Mouse (Mus musculus) ES-Bruce4 (cell line): ENCODE measurements at regions not wholly inside any gene's neighbourhood (a gene's known extent, or its start where the extent isn't known, plus 50 kb on each side); places are given as distances from the start of the nearest gene placed in this dataset.

ENCODE experiments used
- H3K27ac ChIP-seq: 2 replicates; pipeline ENCODE4 v1.5.1; 2012; ENCODE audit warnings: low read length, inconsistent platforms; ENCODE audit not compliant: insufficient read depth
- H3K27me3 ChIP-seq: 2 replicates; pipeline ENCODE4 v1.6.1; 2012; ENCODE audit warnings: mild to moderate bottlenecking, low read length, inconsistent platforms; ENCODE audit not compliant: control insufficient read depth, poor library complexity, insufficient read depth, severe bottlenecking
- H3K36me3 ChIP-seq: 2 replicates; pipeline ENCODE4 v1.6.1; 2012; ENCODE audit warnings: inconsistent platforms, mild to moderate bottlenecking, low read length, moderate library complexity; ENCODE audit not compliant: control insufficient read depth, poor library complexity, insufficient read depth, severe bottlenecking
- H3K4me1 ChIP-seq: one replicate; pipeline ENCODE4 v1.8.1; 2011; ENCODE audit warnings: low read length; ENCODE audit not compliant: control insufficient read depth, insufficient read depth
- H3K4me3 ChIP-seq: 2 replicates; pipeline ENCODE4 v1.5.1; 2011; ENCODE audit warnings: low read depth, mild to moderate bottlenecking, low read length
- H3K9ac ChIP-seq: 2 replicates; pipeline ENCODE4 v1.6.1; 2012; ENCODE audit warnings: low read depth, mild to moderate bottlenecking, inconsistent platforms; ENCODE audit not compliant: poor library complexity, severe bottlenecking
- H3K9me3 ChIP-seq: replicated peaks from 2 replicates; pipeline ENCODE4 v1.6.1; 2012; ENCODE audit warnings: mild to moderate bottlenecking, low read length, inconsistent platforms; ENCODE audit not compliant: control insufficient read depth, poor library complexity, insufficient read depth, severe bottlenecking
- CTCF ChIP-seq: IDR thresholded peaks from one replicate; pipeline ENCODE4 v1.8.1; 2011; ENCODE audit warnings: low read depth, low read length
- EP300 ChIP-seq: IDR thresholded peaks from 2 replicates; pipeline ENCODE4 v1.6.1; 2011; ENCODE audit warnings: low read depth, low read length; ENCODE audit not compliant: insufficient read depth
- POLR2A ChIP-seq: IDR thresholded peaks from one replicate; pipeline ENCODE4 v1.8.1; 2011; ENCODE audit warnings: low read length; ENCODE audit not compliant: insufficient read depth

DNA sequence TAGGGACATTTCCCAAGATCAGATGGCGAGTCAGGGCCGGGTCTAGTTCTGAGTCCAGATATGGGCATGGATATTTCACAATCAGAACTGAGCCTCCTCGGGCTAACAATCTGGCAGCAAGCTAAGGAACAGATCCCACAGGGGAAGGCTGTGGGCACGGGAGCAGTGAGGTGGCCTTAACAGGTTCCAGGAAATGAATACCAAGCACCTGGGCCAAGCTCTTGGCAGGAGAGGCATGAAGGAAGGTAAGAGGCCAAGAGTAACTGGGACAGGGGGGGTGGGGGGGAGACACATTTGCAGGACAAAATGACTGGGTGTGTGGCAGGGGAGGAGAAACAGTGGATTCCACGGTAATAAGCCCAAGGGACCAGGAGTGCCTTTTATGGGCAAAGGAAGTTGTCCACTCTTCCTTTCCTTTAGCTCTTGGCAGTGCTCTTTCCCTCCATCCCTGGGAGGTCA, 124.9 kb upstream of the Ank start:
- H3K9ac ChIP-seq = no peak overlapping the region
- TF ChIP-seq POLR2A (no peak), CTCF (no peak), EP300 (no peak)
- H3K27ac ChIP-seq = no peak overlapping the region
- no peaks in the 10 kb centered on the region for H3K36me3 ChIP-seq
- H3K4me1 ChIP-seq = no peaks in the 10 kb centered on the region
- no peak overlapping the region for H3K4me3 ChIP-seq
- H3K9me3 ChIP-seq = no peaks in the 10 kb centered on the region
- H3K27me3 ChIP-seq = peaks cover 1% of the 10 kb centered on the region; the same call in 1 of the 2 replicates

DNA sequence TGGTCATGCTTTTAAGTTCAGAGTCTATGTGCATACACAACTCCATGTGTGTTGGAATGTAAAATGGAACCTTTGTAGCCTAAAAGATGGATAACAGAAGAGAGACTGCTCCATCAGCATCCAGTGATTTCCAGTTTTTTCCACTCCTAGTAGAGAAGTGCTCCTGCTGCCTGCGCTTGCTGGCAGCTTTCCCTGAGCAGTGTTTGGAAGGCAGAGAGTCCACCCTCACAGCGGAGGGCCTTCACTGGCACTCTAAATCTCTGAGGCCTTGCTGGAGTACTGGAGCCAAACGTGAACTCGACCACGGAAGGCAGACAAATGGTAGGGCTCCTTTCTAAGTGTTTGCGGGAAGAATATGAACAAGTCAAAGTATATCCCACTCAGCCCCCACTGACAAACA, 108.0 kb upstream of the Ank start:
- TF ChIP-seq POLR2A (no peak), CTCF (no peak), EP300 (no peak)
- Histone ChIP-seq H3K4me1 (no peaks in the 10 kb centered on the region), H3K27me3 (no peaks in the 10 kb centered on the region), H3K9ac (no peak overlapping the region), H3K9me3 (no peaks in the 10 kb centered on the region), H3K36me3 (no peaks in the 10 kb centered on the region), H3K4me3 (no peak overlapping the region), H3K27ac (no peak overlapping the region)

DNA sequence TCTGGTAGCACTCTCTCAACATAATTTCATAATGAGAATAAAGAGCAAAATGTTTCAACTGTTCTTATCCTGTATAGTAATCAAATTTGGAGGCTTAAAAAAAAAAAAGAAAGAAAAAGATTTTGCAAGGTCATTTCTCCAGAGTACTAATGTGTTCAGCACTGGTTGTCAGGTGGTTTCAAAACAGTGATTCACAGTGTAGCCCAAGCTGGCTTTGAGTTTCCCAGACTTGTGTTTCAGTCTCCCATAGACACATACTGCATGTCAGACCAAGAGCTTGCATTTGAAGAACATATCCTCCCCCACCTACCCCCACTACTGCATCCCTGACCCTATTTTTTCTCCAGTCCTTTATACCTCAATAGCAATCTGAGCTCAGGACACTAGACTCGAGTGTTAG, 107.2 kb upstream of the Ank start:
- TF ChIP-seq POLR2A (no peak), EP300 (no peak), CTCF (no peak)
- H3K27me3 ChIP-seq = no peaks in the 10 kb centered on the region
- no peaks in the 10 kb centered on the region for H3K4me1 ChIP-seq
- no peaks in the 10 kb centered on the region for H3K36me3 ChIP-seq
- H3K9me3 ChIP-seq = no peaks in the 10 kb centered on the region
- H3K9ac ChIP-seq = no peak overlapping the region
- H3K27ac ChIP-seq = no peak overlapping the region
- H3K4me3 ChIP-seq = no peak overlapping the region

DNA sequence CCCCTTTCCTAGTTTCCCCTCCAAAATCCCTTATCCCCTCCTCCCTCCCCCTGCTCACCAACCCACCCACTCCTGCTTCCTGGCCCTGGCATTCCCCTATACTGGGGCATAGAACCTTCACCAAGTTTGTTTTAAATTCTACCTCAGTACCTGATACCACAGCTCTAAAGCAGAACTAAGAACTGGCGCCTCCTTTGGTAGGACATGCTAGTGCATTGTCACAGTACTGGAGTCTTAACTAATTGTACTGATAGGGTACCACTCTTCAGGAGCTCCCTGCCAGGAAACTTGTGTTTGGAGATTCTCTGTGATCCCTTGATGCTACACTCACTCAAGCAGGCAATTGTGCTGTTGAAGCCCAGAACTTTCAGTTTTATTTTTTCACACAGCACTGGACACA, 92.0 kb upstream of the Ank start:
- TF ChIP-seq CTCF = no peak
- no peak for TF ChIP-seq EP300
- TF ChIP-seq POLR2A = no peak
- Histone ChIP-seq H3K27ac (no peak overlapping the region), H3K4me3 (no peak overlapping the region), H3K27me3 (no peaks in the 10 kb centered on the region), H3K4me1 (no peaks in the 10 kb centered on the region), H3K9ac (no peak overlapping the region), H3K9me3 (no peaks in the 10 kb centered on the region), H3K36me3 (no peaks in the 10 kb centered on the region)

DNA sequence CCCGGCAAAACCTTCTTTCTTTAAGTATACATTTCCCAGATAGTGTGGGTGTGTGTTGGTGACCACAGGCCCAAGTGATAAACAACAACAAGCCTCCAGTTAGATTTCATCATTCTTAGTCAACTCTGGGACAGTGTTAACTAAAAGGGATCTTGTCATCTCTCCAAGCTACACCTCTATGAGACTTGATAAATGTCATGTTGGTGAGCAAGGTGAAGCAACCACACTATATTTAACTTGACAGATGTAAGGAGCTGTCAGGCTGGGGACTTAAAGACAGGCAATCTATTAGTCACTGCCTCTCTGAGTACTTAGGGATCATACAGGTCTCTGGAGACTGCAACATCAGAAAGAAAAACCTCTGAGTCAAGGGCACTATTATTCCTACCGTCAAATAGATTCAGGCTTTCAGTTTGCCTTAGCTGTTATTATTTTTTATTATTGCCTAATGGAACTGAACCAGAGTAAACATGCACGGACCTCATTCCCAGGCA, 87.8 kb upstream of the Ank start:
- H3K27me3 ChIP-seq = no peaks in the 10 kb centered on the region
- no peak for TF ChIP-seq CTCF
- no peak for TF ChIP-seq POLR2A
- TF ChIP-seq EP300 = no peak

DNA sequence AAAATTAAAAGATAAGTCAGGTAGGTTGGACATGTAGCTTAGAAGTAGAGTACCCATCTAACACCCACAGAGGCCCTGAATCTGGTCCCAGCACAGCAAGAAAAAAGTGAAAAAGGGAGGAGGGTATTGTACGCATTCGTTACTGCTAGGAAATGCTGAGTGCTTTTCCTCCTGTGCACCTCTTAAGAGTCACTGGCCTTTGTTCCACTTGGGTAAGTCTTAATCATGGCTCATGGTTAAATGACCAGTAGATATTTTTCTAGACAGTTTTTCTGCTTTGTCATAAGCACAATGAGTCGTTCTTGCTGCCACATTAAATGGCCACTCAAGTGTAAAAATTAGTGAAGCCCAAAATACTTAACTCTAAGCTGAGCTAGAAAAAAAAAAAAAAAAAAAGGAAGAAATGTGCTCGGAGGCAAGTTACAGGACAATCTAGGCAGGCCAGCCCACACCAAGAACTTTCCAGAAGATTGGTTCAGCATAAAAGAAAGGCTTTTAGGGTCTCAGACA, 86.0 kb upstream of the Ank start:
- H3K9me3 ChIP-seq = no peaks in the 10 kb centered on the region; the same call in 1 of the 2 replicates
- TF ChIP-seq POLR2A (no peak), EP300 (no peak), CTCF (no peak)
- no peaks in the 10 kb centered on the region for H3K27me3 ChIP-seq
- no peaks in the 10 kb centered on the region for H3K4me1 ChIP-seq
- H3K9ac ChIP-seq = no peak overlapping the region
- H3K36me3 ChIP-seq = no peaks in the 10 kb centered on the region
- H3K4me3 ChIP-seq = no peak overlapping the region
- no peak overlapping the region for H3K27ac ChIP-seq

More for the DNA sequence above, 87.8 kb upstream of the Ank start:
- H3K36me3 ChIP-seq = no peaks in the 10 kb centered on the region
- no peak overlapping the region for H3K27ac ChIP-seq
- H3K9ac ChIP-seq = no peak overlapping the region
- H3K4me1 ChIP-seq = no peaks in the 10 kb centered on the region
- no peaks in the 10 kb centered on the region; the same call in 1 of the 2 replicates for H3K9me3 ChIP-seq
- no peak overlapping the region for H3K4me3 ChIP-seq
